Comparison of ENCODE assay signal across 8 mouse cellular contexts in genomic region chr10:83359956-83360355, GRCm38 (mm10). TPM values are rescaled to one million over a fixed set of nuclear protein-coding genes. Genes with fewer than 3 reads are reported as not detected.
A peak's percentile ranks its signal among the peaks of the same experiment; 100 is the strongest.
DNase-seq lines count a peak whose midpoint lies in the region; ATAC-seq and TF ChIP-seq lines count a peak whose summit lies in the region.

Gene D10Wsu102e (plus strand): TSS chr10:83360221.

- H3K27me3 ChIP-seq in E14TG2a.4 (ENCODE audit: insufficient read depth, low read length): no peaks in the 10 kb centered on the region
- H3K27me3 ChIP-seq in forebrain, embryonic 12.5 days: no peaks in the 10 kb centered on the region
- no peaks in the 10 kb centered on the region for H3K27me3 ChIP-seq in heart, postnatal 0 days (ENCODE audit: control insufficient read depth, insufficient read depth, low read length)
- no peaks in the 10 kb centered on the region for H3K27me3 ChIP-seq in liver, embryonic 16.5 days (ENCODE audit: control insufficient read depth, insufficient read depth, low read depth, low read length)
- H3K27me3 ChIP-seq in neural tube, embryonic 13.5 days: no peaks in the 10 kb centered on the region
- H3K27me3 ChIP-seq in testis, adult 2 months (ENCODE audit: control insufficient read depth, insufficient read depth, low read length): no peaks in the 10 kb centered on the region

- under 1% methylated on average over 30 of the region's 30 CpGs for WGBS in forebrain, embryonic 12.5 days
- 0% methylated on average over 30 of the region's 30 CpGs for WGBS in heart, postnatal 0 days
- WGBS in liver, embryonic 16.5 days (ENCODE audit: insufficient replicate concordance): under 1% methylated on average over 30 of the region's 30 CpGs
- under 1% methylated on average over 30 of the region's 30 CpGs for WGBS in neural tube, embryonic 13.5 days

- peaks cover 44% of the 10 kb centered on the region for H3K9me3 ChIP-seq in E14TG2a.4 (ENCODE audit: low read length)
- no peaks in the 10 kb centered on the region for H3K9me3 ChIP-seq in forebrain, embryonic 12.5 days
- H3K9me3 ChIP-seq in heart, postnatal 0 days (replicated peaks; ENCODE audit: control insufficient read depth, low read length): no peaks in the 10 kb centered on the region
- H3K9me3 ChIP-seq in liver, embryonic 16.5 days (replicated peaks; ENCODE audit: control insufficient read depth, low read length): no peaks in the 10 kb centered on the region
- no peaks in the 10 kb centered on the region for H3K9me3 ChIP-seq in neural tube, embryonic 13.5 days

- H3K36me3 ChIP-seq in E14TG2a.4 (ENCODE audit: insufficient read depth, low read length): peaks cover 38% of the 10 kb centered on the region
- H3K36me3 ChIP-seq in forebrain, embryonic 12.5 days (replicated peaks): peaks cover 26% of the 10 kb centered on the region
- H3K36me3 ChIP-seq in heart, postnatal 0 days (replicated peaks; ENCODE audit: control insufficient read depth, insufficient read depth, low read length): peaks cover 22% of the 10 kb centered on the region
- H3K36me3 ChIP-seq in liver, embryonic 16.5 days (ENCODE audit: control insufficient read depth, insufficient read depth): peaks cover 10% of the 10 kb centered on the region
- peaks cover 26% of the 10 kb centered on the region for H3K36me3 ChIP-seq in neural tube, embryonic 13.5 days
- H3K36me3 ChIP-seq in testis, adult 2 months (ENCODE audit: control insufficient read depth, insufficient read depth, low read length): peaks cover 1% of the 10 kb centered on the region; the same call in 1 of the 2 replicates

- peak within 1 kb of the TSS; percentile 96 for H3K4me3 ChIP-seq in E14TG2a.4 (replicated peaks; ENCODE audit: low read length)
- H3K4me3 ChIP-seq in forebrain, embryonic 12.5 days (replicated peaks): peak within 1 kb of the TSS; percentile 92
- H3K4me3 ChIP-seq in heart, postnatal 0 days (ENCODE audit: low read depth, low read length): peak within 1 kb of the TSS; percentile 87
- peak within 1 kb of the TSS; percentile 90 for H3K4me3 ChIP-seq in liver, embryonic 16.5 days (ENCODE audit: low read depth, low read length)
- H3K4me3 ChIP-seq in neural tube, embryonic 13.5 days: peak within 1 kb of the TSS; percentile 91
- peak within 1 kb of the TSS; percentile 87 for H3K4me3 ChIP-seq in testis, adult 2 months (ENCODE audit: control insufficient read depth, low read depth, low read length)

- DNase-seq in c-Kit-positive CD71-positive TER-119-positive erythroid progenitor cells, embryonic 14.5 days (ENCODE audit: low spot score): peak; percentile 94
- DNase-seq in heart, postnatal 0 days (ENCODE audit: low spot score): peak; percentile 98
- DNase-seq in kidney, postnatal 4 days: peak; percentile 98

- peak within 1 kb of the TSS; percentile 71 for H3K27ac ChIP-seq in forebrain, embryonic 12.5 days
- peak within 1 kb of the TSS; percentile 73 for H3K27ac ChIP-seq in heart, postnatal 0 days (ENCODE audit: low read depth)
- peak within 1 kb of the TSS; percentile 66 for H3K27ac ChIP-seq in liver, embryonic 16.5 days (ENCODE audit: low read length)
- peak within 1 kb of the TSS; percentile 68 for H3K27ac ChIP-seq in neural tube, embryonic 13.5 days (replicated peaks)
- H3K27ac ChIP-seq in testis, adult 2 months (ENCODE audit: control insufficient read depth, insufficient read depth, low read depth, low read length): peak within 1 kb of the TSS; percentile 77

- H3K9ac ChIP-seq in forebrain, embryonic 12.5 days: peak within 1 kb of the TSS; percentile 82
- H3K9ac ChIP-seq in heart, postnatal 0 days (replicated peaks; ENCODE audit: low read depth, low read length): peak within 1 kb of the TSS; percentile 81
- peak within 1 kb of the TSS; percentile 82 for H3K9ac ChIP-seq in liver, embryonic 16.5 days (ENCODE audit: low read depth, low read length)
- peak within 1 kb of the TSS; percentile 88 for H3K9ac ChIP-seq in neural tube, embryonic 13.5 days

- H3K4me2 ChIP-seq in forebrain, embryonic 12.5 days: peak within 1 kb of the TSS; percentile 74
- peak within 1 kb of the TSS; percentile 99 for H3K4me2 ChIP-seq in heart, postnatal 0 days (ENCODE audit: low read depth, low read length)
- H3K4me2 ChIP-seq in liver, embryonic 16.5 days (ENCODE audit: low read depth, low read length): peak within 1 kb of the TSS; percentile 95
- peak within 1 kb of the TSS; percentile 86 for H3K4me2 ChIP-seq in neural tube, embryonic 13.5 days

- H3K4me1 ChIP-seq in E14TG2a.4 (replicated peaks; ENCODE audit: low read depth, low read length): peaks cover 32% of the 10 kb centered on the region
- peaks cover 12% of the 10 kb centered on the region for H3K4me1 ChIP-seq in forebrain, embryonic 12.5 days
- H3K4me1 ChIP-seq in heart, postnatal 0 days (ENCODE audit: control insufficient read depth, insufficient read depth): peaks cover 13% of the 10 kb centered on the region
- peaks cover 24% of the 10 kb centered on the region for H3K4me1 ChIP-seq in liver, embryonic 16.5 days (ENCODE audit: control insufficient read depth, low read depth, low read length)
- peaks cover 20% of the 10 kb centered on the region for H3K4me1 ChIP-seq in neural tube, embryonic 13.5 days (replicated peaks)
- peaks cover 6% of the 10 kb centered on the region; the same call in 1 of the 2 replicates for H3K4me1 ChIP-seq in testis, adult 2 months (ENCODE audit: control insufficient read depth, insufficient read depth, low read length)

- TF ChIP-seq CTCF in E14TG2a.4 (conservative IDR thresholded peaks at IDR 0.05; ENCODE audit: low read length): no peak
- no peak for TF ChIP-seq CTCF in heart, postnatal 0 days (IDR thresholded peaks at IDR 0.05; ENCODE audit: low read depth)
- no peak for TF ChIP-seq CTCF in testis, adult 2 months (IDR thresholded peaks at IDR 0.05; ENCODE audit: control insufficient read depth, insufficient read depth, insufficient replicate concordance, low read depth, low read length)

- TF ChIP-seq EP300 in heart, postnatal 0 days (IDR thresholded peaks at IDR 0.05; ENCODE audit: low read depth): 0 out of 2 replicates have a peak, but pooled peaks have one; percentile 82

- TF ChIP-seq POLR2A in testis, adult 2 months (IDR thresholded peaks at IDR 0.05; ENCODE audit: control insufficient read depth, low read depth, low read length): peak; percentile 84

- peak; percentile 99 for ATAC-seq in forebrain, embryonic 12.5 days (ENCODE audit: low FRiP score)
- ATAC-seq in heart, postnatal 0 days (ENCODE audit: insufficient read depth, low read depth): peak; percentile 99
- peak; percentile 98 for ATAC-seq in liver, embryonic 16.5 days (ENCODE audit: low read depth)
- peak; percentile 98 for ATAC-seq in neural tube, embryonic 13.5 days (ENCODE audit: low read depth)

RNA-seq across cellular contexts. Expression of gene D10Wsu102e, which starts in this region (rescaled TPM):
- 1.3 and 1.5 TPM in 2 replicates for polyA plus RNA-seq in forebrain, embryonic 12.5 days (2016; fragmentation: Nextera tagmentation; extraction: Ambion mirVana)
- total RNA-seq in heart, postnatal 0 days (2014; rRNA removed; ENCODE audit: low replicate concordance): 0.81 and 0.88 TPM in 2 replicates
- polyA plus RNA-seq in heart, postnatal 0 days (2015; fragmentation: Nextera tagmentation; extraction: Ambion mirVana): 0.16 and 0.18 TPM in 2 replicates
- polyA plus RNA-seq in liver, embryonic 16.5 days (2015; fragmentation: Nextera tagmentation; extraction: Ambion mirVana): 0.19 and 0.20 TPM in 2 replicates
- polyA plus RNA-seq in neural tube, embryonic 13.5 days (2015; fragmentation: Nextera tagmentation; extraction: Ambion mirVana): 0.82 and 0.85 TPM in 2 replicates
- polyA plus RNA-seq in testis, adult 2 months (2012; rRNA removed): 0.30 and 0.42 TPM in 2 replicates

Comparison
In these comparisons a context has a peak if more than half of its experiments do, and no peak if none do; other contexts are left out.
1. Peak in every context shown above with its lines: DNase-seq, ATAC-seq, H3K4me3 ChIP-seq and H3K27ac ChIP-seq.
2. Peak in DNase-seq, ATAC-seq, H3K4me3 ChIP-seq, H3K27ac ChIP-seq, H3K9ac ChIP-seq and H3K4me2 ChIP-seq in heart, postnatal 0 days; RNA of the gene not detected or under 1 TPM.
3. Peak in ATAC-seq, H3K4me3 ChIP-seq, H3K27ac ChIP-seq, H3K9ac ChIP-seq and H3K4me2 ChIP-seq in liver, embryonic 16.5 days; RNA of the gene not detected or under 1 TPM.
4. Peak in ATAC-seq, H3K4me3 ChIP-seq, H3K27ac ChIP-seq, H3K9ac ChIP-seq and H3K4me2 ChIP-seq in neural tube, embryonic 13.5 days; RNA of the gene not detected or under 1 TPM.